8 mouse cellular contexts compared by ENCODE assay signal in genomic region chr14:21075751-21076500, GRCm38 (mm10). TPM values are rescaled to one million over a fixed set of nuclear protein-coding genes. Genes with fewer than 3 reads are reported as not detected.
DNase-seq lines count a peak whose midpoint lies in the region; ATAC-seq and TF ChIP-seq lines count a peak whose summit lies in the region.

No protein-coding gene starts in this region.

- peak overlapping the region; percentile 73 for H3K4me3 ChIP-seq in hindbrain, embryonic 10.5 days
- peak overlapping the region; percentile 58 for H3K4me3 ChIP-seq in lung, postnatal 0 days (ENCODE audit: low read depth, low read length)

- TF ChIP-seq EP300 in lung, postnatal 0 days (IDR thresholded peaks at IDR 0.05): no peak

- H3K4me1 ChIP-seq in hindbrain, embryonic 10.5 days (replicated peaks): peaks cover 12% of the 10 kb centered on the region
- peaks cover 10% of the 10 kb centered on the region; the same call in 1 of the 2 replicates for H3K4me1 ChIP-seq in lung, postnatal 0 days (ENCODE audit: insufficient read depth, low read depth, low read length)

- no peaks in the 10 kb centered on the region for H3K36me3 ChIP-seq in hindbrain, embryonic 10.5 days
- no peaks in the 10 kb centered on the region for H3K36me3 ChIP-seq in lung, postnatal 0 days (ENCODE audit: insufficient read depth, low read length)

- WGBS in hindbrain, embryonic 10.5 days: under 1% methylated on average over 59 of the region's 59 CpGs
- under 1% methylated on average over 57 of the region's 59 CpGs for WGBS in lung, postnatal 0 days

- no peaks in the 10 kb centered on the region for H3K9me3 ChIP-seq in hindbrain, embryonic 10.5 days
- no peaks in the 10 kb centered on the region for H3K9me3 ChIP-seq in lung, postnatal 0 days (ENCODE audit: low read length)

- peak; percentile 91 for ATAC-seq in frontal cortex, adult (ENCODE audit: low TSS enrichment)
- ATAC-seq in lung, postnatal 0 days: peak; percentile 99

- peak overlapping the region; percentile 33; the same call in 1 of the 2 replicates for H3K9ac ChIP-seq in lung, postnatal 0 days (replicated peaks; ENCODE audit: low read depth)

- H3K4me2 ChIP-seq in lung, postnatal 0 days (replicated peaks; ENCODE audit: low read depth, low read length): peak overlapping the region; percentile 68

- peak; percentile 5; the same call in 1 of the 2 replicates for TF ChIP-seq CTCF in lung, postnatal 0 days (IDR thresholded peaks at IDR 0.05)

- H3K27ac ChIP-seq in hindbrain, embryonic 10.5 days: peak overlapping the region; percentile 91
- peak overlapping the region; percentile 83 for H3K27ac ChIP-seq in lung, postnatal 0 days (ENCODE audit: low read length)

- H3K27me3 ChIP-seq in hindbrain, embryonic 10.5 days (ENCODE audit: insufficient read depth, poor library complexity, severe bottlenecking): no peaks in the 10 kb centered on the region
- H3K27me3 ChIP-seq in lung, postnatal 0 days (replicated peaks; ENCODE audit: insufficient read depth, low read length): no peaks in the 10 kb centered on the region

- peak; percentile 97 for DNase-seq in Muller cell, postnatal 12 days (ENCODE audit: inconsistent ontology term)
- peak; percentile 95 for DNase-seq in cerebellum, adult 9-10 months
- peak; percentile 91 for DNase-seq in hindbrain, embryonic 10.5 days (ENCODE audit: low spot score)
- peak; percentile 87 to 92 for DNase-seq in layer of hippocampus, postnatal 10 days (ENCODE audit: low spot score in 2 of 2)
- peak; percentile 97 for DNase-seq in lung, postnatal 0 days (ENCODE audit: low spot score)
- peak; percentile 82 for DNase-seq in ovary, postnatal 10 days (ENCODE audit: low spot score)
- DNase-seq in thymus, postnatal 0 days (ENCODE audit: low spot score): peak; percentile 90

RNA-seq across cellular contexts. Expression of gene Adk, which starts 23.6 kb away (rescaled TPM):
- polyA plus RNA-seq in hindbrain, embryonic 10.5 days (2016; fragmentation: Nextera tagmentation; extraction: Ambion mirVana): 115 and 146 TPM in 2 replicates
- 10 to 100 TPM; 70.3 to 70.6 TPM for total RNA-seq in layer of hippocampus, postnatal 10 days (2021)
- 238 and 275 TPM in 2 replicates for polyA plus RNA-seq in lung, postnatal 0 days (2015; fragmentation: Nextera tagmentation; extraction: Ambion mirVana)
- 98.5 and 102 TPM in 2 replicates for polyA plus RNA-seq in thymus, postnatal 0 days (2015; fragmentation: Nextera tagmentation; extraction: Ambion mirVana)

RNA-seq across cellular contexts. Expression of gene Ap3m1, which starts 23.6 kb away (rescaled TPM):
- polyA plus RNA-seq in hindbrain, embryonic 10.5 days (2016; fragmentation: Nextera tagmentation; extraction: Ambion mirVana): 99.0 and 110 TPM in 2 replicates
- 10 to 100 TPM; 81.8 to 86.9 TPM for total RNA-seq in layer of hippocampus, postnatal 10 days (2021)
- 39.3 and 41.1 TPM in 2 replicates for polyA plus RNA-seq in lung, postnatal 0 days (2015; fragmentation: Nextera tagmentation; extraction: Ambion mirVana)
- polyA plus RNA-seq in thymus, postnatal 0 days (2015; fragmentation: Nextera tagmentation; extraction: Ambion mirVana): 51.0 and 55.7 TPM in 2 replicates

Comparison
In these comparisons a context has a peak if more than half of its experiments do, and no peak if none do; other contexts are left out.
1. Peak in every context shown above with its lines: DNase-seq, ATAC-seq, H3K4me3 ChIP-seq and H3K27ac ChIP-seq.